Mouse (Mus musculus): ENCODE results near the gene Gm10985.

Gene Gm10985

DNA sequence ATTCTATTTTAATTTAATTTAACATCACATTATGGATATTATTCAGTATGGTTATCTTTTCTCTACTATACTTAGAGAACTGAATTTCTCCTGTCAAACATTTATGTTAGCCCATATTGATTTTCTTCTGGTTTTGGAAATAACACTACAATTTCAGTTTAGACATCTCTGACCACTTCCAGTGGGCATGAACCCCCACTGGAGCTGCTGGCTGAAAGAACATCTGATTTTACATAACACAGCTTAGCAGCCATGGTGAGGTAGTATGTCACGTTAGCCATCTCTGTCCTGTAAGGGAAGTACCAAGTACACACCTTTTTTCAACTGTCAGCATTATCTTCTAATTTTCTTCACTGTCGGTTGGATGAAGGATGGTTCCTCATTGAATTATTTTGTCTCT is at the start of gene Gm10985:
TSS of gene Gm10985 (plus strand) at position 301 of the 400 bp plus-strand sequence.
- DNase-seq (ENCODE audit: low read depth, low spot score), result no peak

DNA sequence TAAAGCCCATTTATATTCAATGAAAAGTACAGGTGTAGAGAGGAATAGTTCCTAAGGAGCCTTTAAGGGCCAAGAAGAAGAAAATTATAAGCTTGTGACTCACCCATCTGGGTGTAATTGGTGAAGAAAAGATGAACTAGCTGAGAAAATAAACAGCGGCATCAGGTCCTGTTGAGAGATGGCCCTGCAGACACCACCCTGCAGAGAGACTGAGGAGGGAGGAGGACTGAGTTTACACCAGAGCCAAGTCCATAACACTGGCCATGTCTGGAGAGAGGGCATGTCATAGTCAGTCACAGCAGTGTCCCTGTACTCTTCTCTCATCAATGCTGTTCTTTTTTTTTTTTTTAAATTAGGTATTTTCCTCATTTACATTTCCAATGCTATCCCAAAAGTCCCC is 48.0 kb upstream of the Gm10985 start:
- DNase-seq (ENCODE audit: low read depth, low spot score), result no peak

- DNase-seq (ENCODE audit: low read depth, low spot score), result no peak
These were observed 45.2 kb upstream of the Gm10985 start for GRCm38 (mm10) chr3:53799671-53800070.

GRCm38 (mm10) chr3:53813421-53813977 is 31.4 kb upstream of the Gm10985 start:
- no peak for DNase-seq (ENCODE audit: low read depth, low spot score)

DNA sequence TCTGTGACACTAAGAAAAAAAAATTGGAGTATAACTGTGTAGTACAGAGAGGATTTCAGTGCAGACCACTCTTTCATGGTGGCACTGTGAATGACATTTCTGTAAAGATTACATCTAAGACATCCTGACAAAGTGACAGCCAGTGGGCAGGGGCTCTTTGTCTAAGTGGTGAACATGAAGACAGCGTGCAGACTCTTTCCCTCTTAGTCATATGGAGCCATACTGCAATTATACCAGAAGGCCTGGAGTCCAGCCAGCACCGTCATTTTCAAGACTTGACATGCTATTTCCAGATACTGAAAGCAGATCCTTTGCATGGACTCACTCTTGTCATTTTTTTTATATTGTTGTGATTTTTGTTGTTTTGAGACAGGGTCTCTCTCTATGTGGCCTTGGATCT is 10.6 kb upstream of the Gm10985 start:
- no peak for DNase-seq (ENCODE audit: low read depth, low spot score)

DNA sequence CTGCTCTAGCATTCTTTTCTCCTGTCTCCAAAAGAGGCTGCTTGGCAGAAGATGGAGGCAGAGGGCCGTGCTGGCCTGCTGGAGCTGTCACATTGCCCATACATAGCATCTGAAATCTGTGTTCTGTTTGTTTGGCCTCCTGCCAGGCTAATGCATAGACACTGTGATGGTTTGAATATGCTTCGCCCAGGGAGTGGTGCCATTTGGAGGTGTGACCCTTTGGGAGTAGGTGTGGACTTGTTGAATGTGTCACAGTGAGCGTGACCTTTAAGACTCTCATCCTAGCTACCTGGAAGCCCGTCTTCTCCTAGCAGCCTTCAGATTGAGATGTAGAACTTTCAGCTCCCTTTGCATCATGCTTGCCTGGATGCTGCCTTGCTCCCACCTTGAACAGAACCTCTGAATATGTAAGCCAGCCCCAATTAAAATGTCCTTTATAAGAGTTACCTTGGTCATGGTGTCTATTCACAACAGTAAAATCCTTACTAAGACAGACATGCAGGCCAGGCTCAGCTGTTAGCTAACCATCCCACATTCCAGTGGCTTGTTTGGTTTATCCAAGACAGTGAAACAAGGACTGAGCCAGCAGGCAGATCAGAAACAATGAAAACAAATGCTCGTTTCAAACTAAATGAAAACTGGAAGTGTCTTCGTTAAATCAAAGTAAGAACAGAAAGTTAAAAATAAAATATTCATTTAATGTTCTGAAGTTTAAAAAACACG is 1.5 kb downstream of the Gm10985 start:
- peak; percentile 73 for DNase-seq (ENCODE audit: low read depth, low spot score)

GRCm38 (mm10) chr3:53847726-53848125 is 2.8 kb downstream of the Gm10985 start:
- DNase-seq (ENCODE audit: low read depth, low spot score), result no peak

DNA sequence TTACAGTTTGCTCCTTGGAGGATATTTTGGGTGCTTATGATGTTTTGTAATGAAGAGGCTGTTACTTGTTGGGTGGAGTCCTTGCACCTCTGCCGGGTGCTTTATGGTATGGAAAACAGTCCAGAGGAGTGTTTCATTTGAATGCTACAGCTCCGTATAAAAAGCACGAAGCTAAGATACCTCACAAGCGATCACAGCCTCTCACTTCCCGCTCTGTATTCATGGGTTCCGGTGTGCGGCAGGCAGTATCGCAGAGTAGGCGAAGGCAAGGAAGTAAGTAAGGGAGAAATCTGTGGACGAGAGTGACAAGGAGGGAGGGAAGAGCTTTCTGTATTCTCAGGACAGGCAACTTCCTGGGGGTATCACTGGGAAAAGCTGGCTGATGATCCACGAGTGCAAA is 3.4 kb downstream of the Gm10985 start:
- DNase-seq (ENCODE audit: low read depth, low spot score), result no peak

DNA sequence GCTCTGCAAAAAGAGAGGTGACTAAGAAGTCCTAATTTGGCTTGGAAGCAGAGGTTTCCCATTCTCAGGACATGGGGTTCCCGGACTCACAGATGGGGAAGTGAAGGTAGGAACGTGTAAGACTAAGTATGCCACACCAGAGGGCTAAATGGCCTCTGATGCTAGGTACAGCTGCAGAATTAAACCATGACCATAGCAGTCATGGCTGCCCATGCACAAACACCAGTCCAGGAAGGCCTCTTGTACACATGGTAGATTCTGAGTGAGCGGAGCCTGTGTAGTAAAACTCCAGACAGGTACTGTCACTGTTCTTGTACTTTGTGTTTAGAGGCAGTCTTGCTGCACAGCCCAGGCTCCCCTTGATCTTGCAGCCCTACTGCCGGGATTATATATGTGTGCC is 9.4 kb downstream of the Gm10985 start:
- DNase-seq (ENCODE audit: low read depth, low spot score), result no peak

DNA sequence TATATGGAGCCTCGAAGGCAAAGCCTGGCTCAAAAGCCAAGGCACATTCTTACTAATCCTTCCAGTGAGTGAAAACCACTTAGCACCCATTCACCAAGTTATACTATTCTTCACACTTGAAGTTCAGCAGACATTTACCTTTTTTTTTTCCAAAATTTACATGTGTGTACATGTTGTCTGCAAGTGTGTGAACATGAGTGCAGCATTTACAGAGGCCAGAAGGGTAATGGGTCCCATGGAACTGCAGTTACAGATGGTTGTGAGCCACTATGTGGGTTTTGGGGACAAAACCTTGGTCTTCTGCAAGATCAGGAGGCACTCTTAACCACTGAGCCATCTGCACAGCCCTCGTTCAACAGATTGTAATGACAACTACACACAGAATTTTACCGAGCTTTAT is 9.9 kb downstream of the Gm10985 start:
- no peak for DNase-seq (ENCODE audit: low read depth, low spot score)

DNA sequence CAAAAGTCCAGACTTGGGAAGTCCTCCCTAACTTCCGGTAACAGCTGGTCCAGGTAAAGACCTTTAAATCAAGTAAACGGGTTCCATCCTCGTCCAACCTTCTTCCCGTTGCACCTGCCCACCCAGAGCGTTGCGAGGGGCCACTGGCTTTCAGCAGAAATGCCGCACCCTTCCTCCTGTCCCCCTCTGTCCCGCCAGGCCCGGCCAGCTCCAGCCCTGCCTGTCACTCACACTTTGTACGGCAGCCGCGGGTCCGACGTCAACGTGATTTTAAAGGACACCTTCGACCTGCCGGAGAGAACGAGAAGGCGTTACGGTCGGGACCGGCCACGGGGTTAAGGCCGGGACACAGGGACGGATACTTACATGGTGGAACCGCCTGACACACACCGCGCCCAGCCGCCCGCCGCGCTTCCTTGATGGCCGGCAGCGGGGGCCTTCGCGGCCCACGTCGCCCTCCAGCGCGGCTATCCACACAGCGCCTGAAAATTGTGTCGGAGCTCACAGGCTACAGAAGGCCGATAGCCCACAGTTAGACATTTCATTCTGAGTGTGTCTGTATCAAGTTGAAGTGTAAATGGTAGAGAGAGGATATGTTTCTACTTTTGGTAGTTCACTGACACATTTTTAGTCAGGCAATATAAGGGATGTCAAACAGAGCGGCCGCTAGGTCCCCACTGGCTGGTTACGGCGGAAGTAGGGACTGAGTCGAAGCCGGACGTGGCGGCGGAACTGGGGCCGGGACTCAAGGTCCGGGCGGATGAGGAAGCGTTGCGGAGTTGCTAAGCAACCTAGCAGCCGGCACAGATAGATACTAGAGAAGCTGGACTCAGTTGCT is 18.7 kb downstream of the Gm10985 start, which contains the start of gene Ufm1:
TSS of gene Ufm1 (minus strand) at position 448 of the 838 bp plus-strand sequence.
- DNase-seq (ENCODE audit: low read depth, low spot score), result peak; percentile 98

GRCm38 (mm10) chr3:53868212-53868611 is 23.3 kb downstream of the Gm10985 start:
- DNase-seq (ENCODE audit: low read depth, low spot score), result no peak

DNA sequence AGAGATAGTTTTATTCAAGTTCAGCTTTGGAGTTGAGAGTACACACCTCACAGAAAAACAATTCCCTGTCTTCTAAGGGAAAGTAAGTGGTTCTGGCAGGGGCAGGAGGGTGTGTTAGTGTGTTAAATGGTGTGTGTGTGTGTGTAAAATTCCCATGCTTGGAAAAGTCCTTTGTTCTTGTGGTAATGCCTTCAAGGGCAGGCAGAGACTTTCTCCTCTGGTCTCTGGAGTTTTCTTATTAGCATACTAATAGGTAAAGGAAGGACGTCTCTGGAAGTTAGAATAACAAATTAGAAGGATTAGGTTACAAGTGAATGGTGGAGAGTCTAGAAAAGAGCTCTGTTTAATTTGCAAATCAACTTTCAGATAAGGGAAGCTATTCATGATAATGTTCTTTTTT is 24.4 kb downstream of the Gm10985 start:
- peak; percentile 71 for DNase-seq (ENCODE audit: low read depth, low spot score)

DNA sequence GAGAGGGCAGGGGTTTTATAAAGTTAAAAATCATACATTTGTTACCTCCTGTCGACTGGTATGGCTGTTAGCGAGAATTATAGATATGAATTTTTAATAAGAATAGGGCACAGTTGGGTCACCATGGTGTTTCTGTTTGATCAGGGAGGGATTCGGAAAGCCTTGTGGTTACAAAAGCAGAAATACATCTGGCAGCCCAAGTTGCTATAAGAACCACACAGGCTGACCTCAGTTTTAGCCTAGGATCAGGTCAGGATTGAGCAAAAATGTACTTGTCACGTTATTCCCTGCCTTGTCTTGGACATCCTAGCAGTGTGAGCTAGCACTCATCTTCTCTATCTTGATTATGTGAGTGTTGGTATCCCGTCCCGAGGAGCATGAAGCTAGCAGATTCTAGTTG is 25.6 kb downstream of the Gm10985 start:
- DNase-seq (ENCODE audit: low read depth, low spot score), result no peak

DNA sequence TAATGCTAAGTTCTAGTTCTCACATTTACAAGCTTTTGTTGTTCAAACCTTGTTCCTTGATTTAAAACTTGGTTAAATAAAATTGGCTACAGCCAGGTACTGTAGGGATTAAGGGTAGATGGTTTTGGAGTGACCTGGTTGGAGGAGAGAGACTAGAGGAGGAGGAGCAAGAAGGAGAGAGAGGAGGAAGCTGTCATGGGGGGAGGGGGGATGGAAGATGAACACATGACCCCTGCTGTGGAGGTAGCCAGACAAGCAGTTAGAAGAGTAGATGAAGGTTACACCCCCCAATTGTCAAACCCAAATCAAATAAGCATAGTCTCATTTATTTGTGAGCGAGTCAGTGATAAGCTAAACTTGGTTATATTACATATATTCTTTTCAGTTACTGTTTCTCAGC is 26.7 kb downstream of the Gm10985 start:
- DNase-seq (ENCODE audit: low read depth, low spot score), result peak; percentile 43

DNA sequence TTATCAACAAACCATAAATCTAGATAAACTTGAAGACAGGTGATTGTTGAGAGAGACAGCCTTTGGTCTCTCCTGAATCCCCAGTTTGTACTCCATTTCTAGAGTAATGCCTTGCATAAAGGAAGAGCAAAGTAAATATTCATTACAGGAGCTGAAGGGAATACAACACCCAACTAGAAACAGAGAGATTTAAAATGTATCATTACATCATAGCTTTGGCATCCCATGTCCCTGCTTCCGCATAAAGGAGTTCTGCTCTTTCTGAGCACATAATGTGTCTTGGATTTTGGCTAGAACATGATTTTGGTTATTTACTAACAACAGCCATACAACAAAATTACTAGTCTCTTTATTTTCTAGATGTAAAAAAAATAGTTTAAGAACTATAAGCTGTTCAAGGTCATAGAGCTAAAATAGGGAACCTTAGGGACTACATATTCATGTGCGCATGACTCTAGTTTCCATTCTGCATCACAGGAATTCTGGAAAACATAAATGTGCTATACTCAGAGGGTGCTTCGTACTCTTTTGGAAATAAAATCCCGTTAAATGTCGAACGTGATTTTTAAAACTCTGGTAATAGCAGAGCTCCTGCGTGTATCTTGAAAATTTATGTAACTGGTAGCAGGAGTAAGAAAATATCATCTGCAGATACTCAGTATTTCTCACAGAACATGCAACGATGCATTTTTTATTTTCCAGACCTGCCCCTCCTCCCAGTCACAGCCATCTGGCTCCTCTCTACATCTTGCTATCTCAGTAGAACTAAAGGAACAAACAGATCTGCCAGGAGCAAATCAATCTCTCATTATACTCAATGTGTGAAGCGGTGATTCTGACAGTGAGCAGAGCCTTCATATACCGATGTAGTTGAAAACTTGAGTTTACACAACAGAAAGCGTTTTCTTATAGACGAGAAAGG is 46.0 kb downstream of the Gm10985 start:
- no peak for DNase-seq (ENCODE audit: low read depth, low spot score)

All from ZHBTc4 (cell line).